Mouse (Mus musculus) urinary bladder, postnatal 36 days (tissue): Measurements from ENCODE around the gene Map3k4.

Experiments
- DNase-seq, 2 experiments: peaks; one replicate each; pipeline ENCODE4 v3.0.0; 2022; ENCODE audit warnings: low spot score in 2 of 2, mixed read lengths in 1 of 2

Gene Map3k4

DNA sequence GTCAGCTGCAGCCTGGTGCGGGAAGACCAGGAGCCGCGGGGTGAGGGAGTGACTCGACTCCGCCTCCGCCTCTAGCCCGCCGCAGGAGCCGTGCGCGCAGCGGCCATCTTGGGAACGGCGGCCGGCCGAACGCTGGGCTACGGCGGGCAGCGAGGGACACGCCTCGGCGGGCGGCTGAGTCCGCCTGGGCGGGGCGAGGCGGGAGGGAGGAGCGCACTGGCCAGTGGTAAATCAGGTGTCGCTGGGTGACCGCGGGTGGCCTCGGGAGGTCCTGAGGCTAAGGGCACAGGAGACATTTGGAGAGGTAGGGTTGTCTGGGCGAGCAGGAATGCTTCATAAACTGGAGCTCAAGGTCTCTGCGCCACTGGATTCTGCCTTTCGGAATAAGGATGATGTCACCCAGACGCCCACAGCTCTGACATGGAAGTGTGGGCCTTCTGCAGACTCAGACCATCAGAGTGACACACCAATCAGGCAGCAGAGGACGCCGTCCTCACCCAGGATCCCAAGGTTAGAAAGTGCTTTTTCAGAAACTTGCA lies at the start of gene Map3k4:
Gene Map3k4, minus strand, starts transcription at position 134 of the 539 bp plus-strand sequence.
- DNase-seq = peak; percentile 93 to 94

DNA sequence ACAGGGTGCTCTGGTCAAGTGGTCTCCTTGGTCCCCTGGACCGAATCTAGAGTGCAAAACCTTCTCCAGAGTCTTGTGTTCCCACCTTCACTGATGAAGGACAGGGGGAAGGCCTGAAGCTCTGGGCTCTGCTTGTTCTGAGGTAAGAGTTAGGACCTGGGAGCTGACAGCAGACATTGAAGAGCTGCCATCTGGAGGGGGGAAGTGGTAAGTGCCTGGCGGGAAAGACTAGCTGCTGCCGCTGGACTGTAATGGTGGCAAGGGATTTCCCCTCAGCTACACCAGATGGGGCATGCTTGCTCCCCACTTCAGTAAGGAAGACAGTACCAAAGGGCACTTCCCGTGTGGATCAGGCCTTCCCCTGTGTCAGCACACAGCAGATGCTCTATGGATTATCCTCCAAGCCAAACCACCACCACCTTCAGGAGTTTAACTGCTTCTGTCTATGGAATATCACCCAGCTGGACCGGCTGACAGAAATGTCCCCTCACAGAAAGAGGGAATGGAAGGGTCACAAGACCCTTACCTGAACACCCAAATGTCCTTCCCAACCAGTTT lies 48.9 kb upstream of the Map3k4 start:
- peak; percentile 39 to 59 for DNase-seq

DNA sequence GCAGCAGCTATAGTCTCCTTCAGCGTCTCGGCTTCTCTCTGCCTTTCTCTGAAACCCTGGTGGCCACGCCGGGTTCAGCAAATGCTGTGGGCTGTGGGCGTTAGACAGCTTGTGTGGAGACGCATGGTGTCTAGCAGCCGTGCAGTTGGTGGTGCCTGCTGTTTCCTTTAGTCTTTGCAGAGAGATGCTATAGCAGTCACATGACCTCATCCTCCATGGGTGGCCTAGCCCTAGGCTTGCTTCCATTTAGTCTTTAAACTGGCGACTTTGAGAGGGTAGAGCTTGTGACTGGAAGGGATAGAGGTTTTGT lies 45.8 kb upstream of the Map3k4 start:
- DNase-seq = no peak

DNA sequence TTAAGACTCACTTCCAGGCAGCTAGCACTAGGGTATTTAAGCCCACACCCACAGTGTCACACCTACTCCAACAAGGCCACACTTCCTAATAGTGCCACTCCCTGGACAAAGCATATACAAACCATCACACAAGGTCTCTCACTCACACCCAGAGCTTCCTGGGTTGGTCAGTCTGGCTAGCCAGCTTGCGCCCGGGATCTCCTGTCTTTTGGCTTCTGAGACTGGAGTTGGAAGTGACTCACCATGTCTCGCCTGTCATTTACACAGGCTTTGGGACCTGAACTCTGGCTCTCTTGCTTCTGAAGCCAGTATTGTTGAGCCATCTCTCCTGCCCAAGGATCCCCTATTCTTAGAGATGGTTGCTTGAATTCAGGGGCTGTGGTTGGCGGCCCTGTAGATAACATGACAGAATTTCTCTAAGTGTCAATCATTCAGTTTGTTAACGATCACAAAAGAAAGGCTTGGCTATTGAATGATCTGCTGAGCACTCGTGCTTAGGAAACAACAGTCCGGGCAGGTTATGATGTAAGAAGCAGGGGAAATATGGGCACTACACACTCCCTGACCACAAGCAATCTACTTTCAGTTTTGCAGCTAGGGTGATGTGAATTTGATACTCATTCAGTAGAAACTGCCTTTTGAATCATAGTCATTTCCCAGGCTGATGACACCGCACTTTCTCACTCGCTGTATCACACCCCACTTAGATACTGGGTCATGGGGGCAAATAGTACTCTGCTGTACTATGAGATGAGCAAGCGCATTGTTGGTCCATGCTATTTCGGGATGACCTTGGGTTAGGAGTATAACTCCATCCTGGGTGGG lies 45.2 kb upstream of the Map3k4 start:
- no peak for DNase-seq

- no peak for DNase-seq
Measured at GRCm38 (mm10) chr17:12359876-12360275, 41.3 kb upstream of the Map3k4 start.

DNA sequence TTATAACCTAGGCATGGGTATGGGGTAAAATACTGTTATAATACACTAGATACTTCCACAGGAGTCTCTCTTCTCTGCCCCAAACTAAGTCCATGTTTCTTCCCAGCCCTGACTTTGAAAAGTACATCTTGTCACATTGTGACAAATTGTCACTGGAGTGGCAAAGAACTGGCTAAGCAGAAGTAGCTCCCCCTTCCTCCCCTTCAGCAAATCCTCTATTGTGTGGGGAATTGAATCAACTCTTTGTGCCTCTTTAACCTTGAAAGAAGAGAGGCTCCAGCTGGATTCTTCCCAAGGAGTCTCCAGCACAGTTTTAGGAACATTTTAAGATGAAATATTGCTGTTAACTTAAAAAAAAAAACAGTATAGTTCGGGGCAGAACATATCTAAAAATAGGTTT lies 34.2 kb upstream of the Map3k4 start:
- no peak for DNase-seq

DNA sequence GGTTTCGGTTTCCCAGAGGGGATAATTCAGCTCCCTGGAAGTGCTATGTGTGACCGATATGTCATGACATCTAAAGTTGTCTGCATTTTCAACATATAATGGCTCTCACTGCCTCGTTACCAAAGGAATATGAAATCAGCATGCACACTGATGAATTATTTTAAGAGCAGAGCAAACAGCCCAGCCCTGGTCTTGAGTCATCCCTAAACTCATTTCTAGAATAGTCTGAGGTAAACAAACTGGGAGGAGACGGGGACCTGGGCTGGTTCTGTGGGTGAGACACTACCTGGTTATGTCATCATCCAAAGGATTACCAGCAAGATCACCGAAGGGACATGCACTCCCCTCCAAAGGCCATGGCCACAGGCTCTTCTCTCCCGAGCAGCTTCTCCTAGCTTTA lies 33.0 kb upstream of the Map3k4 start:
- DNase-seq = peak in 1 of 2 experiments; percentile 14

DNA sequence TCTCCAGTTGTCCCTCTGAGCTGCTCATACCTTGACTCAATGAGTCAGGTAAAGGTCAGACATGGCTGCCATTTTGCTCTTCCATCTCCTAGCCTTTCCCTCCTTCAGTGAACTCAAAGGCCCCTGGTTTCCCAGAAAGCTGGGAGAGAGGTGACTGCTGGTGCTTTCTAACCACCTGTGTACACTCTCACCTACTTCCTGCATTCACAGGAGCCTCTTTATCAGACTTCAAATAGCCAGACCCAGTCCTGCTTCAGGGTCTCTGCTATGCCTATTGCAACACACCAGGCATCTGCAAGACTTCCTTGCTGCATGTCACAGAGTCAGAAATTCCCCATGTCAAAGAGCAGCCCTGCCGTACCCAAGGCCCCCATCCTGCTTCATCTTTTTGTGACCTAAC lies 28.9 kb upstream of the Map3k4 start:
- no peak for DNase-seq

DNA sequence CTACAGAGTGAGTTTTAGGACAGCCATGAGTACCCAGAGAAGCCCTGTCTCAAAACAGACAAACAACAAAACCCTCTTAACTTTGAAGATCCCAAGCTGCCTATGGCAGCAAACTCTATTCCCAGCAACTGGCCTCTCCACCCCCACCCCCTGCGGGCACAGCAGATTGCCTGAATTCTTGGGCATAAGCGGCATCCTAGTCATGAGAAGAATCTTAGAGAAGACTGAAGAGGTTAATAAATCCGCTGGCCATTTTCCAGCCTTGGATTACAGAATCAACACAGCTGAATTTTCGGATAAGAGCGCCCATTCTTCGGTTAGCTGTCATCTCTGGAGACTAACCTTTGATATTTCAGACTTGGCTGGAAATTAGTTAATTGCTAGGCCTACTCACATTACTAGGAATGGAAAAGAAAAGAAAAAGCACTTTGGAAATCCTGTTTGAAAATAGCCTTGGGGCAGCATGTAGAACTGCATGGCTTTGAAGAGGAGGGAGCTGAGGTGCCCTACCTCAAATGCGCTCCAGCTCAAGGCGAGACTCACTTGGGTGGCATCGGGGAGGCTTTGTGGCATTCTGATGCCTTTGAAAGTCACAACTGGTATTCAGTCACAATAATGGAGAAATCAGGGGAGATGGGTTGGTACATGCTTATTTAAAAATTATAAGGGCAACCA lies 25.2 kb upstream of the Map3k4 start:
- DNase-seq = no peak

GRCm38 (mm10) chr17:12337156-12337555 lies 18.6 kb upstream of the Map3k4 start:
- DNase-seq = no peak

GRCm38 (mm10) chr17:12336073-12336868 lies 17.7 kb upstream of the Map3k4 start:
- no peak for DNase-seq

GRCm38 (mm10) chr17:12335115-12335514 lies 16.5 kb upstream of the Map3k4 start:
- DNase-seq = no peak

DNA sequence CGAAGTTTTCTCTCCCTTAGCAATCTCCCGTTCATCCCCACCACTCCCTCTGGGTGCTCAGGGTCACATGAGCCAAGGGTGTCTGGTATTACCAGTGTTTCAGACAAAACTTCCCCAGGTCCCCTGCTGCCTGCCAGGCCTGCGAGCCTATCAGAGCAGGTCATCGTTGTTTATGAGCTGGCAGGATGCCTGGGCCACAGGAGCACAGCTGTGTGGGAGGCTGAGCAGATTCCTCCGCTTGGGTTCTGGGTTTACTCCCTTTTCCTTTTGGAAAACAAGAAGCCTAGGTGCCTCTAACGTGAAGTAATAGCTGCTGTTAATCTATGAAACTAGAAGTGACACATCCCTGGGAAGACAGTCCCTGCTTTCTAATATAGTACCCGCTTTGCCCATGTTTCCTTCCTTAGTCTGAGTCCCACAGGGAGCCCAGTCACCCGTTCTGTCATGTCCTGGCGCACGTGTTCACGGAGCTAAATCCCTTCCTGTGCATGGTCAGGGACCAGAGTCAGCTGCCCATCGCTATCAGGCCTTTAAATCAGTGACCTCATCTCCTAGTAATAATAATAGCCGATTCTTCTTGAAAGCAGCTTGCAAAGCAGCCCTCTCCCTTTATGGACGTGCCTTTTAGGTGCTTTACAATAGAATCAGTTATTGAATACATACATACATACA lies 9.4 kb upstream of the Map3k4 start:
- DNase-seq = peak; percentile 62 to 79

DNA sequence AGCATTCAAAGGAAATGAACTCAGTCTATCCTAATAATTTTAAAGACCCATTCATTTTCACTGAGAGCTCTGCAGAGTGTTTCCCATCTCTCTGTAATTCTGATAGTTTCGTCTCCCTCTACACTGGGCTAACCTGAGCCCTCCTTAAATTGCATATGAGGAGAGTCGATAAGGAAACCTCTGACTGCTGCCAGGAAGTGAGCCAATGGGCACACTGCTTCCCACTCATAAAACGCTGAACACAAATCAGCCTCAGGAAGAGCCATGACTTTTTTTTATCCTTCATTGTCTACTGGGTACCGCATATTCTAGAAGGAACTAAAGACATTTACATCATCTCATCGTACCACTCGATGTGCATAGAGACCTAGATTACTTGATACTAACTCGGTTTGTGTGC lies 1.2 kb upstream of the Map3k4 start:
- no peak for DNase-seq

DNA sequence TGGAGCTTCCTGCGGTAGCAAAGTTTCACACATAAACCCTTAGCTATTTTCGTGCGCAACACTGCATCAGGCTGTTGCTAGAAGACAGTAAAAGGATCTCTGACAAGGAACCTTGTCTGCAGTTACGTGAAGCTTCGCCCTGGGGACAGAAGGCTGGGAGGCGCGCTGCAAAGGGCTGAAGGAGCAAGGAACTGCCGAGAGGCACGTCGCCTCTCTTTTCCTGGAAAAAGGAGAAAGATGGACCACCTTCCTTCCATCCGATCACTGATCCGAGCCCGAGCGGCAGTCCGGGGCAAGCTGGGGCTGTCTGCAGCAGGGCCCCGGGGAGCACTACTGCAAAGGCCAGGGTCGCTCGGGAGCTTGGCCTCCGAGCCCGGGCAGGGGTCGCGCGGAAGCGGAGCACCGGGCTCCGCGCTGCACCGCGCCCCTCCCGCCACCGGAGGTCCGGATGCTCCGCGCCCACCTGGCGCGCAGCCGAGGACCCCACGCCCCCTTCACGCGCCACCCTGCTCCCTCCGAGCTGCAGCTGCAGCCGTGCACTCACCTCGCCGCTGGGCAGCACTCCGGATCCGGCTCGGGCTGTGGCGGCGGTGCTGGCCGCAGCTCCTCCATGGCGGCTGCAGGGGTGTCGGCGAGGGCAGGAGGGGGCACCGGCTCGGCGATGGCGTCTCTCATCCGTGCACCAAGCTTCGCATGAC lies 493 bp downstream of the Map3k4 start:
- DNase-seq = no peak

DNA sequence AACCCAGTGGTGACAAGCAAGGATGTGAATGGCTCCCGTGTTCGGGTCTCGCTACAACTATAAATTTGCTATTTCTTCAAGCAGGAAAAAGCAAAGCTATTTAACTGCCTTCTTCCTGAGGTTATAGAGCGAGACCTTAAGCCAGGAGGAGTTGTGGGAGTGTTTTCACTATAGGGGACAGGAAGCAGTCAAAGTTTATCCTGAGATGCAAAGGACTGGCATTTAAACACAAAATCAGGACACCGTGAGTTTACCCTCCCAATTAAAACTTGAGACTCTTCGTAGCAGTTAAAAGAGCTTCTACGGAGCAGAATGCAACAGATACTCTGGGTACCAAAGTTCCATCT lies 1.0 kb downstream of the Map3k4 start:
- DNase-seq = no peak

- peak in 1 of 2 experiments; percentile 44 for DNase-seq
Measured at GRCm38 (mm10) chr17:12316251-12316650, 2.3 kb downstream of the Map3k4 start.

GRCm38 (mm10) chr17:12312248-12312647 lies 6.3 kb downstream of the Map3k4 start:
- DNase-seq = no peak

- no peak for DNase-seq
Measured at GRCm38 (mm10) chr17:12309493-12309892, 9.1 kb downstream of the Map3k4 start.

DNA sequence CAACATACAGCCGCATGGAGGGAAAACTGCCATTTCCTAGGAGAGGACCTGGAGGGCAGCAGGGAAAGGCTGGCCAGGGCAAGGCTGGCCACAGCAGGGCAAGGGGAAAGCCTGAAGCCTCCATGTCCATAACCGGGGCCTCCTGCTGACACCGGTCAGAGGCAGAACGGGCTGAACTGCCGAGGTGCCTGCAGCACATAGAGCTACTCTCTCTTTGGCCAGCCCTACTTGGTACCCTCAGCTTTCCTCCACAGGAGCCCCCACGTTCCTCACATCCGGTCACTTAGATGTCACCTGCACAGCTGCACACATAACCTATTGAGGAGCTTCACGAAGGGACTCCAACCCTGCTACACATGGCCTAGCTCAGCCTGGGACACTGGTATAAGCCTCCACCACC lies 9.5 kb downstream of the Map3k4 start:
- no peak for DNase-seq
